Mouse (Mus musculus) limb, embryonic 10.5 days (tissue): ENCODE results near the gene Mterf2. TPM values are rescaled to one million over a fixed set of nuclear protein-coding genes. Genes with fewer than 3 reads are reported as not detected.

ENCODE experiments used
- DNase-seq: peaks from one replicate; pipeline ENCODE4 v3.0.0-alpha.2; 2017; ENCODE audit warnings: low spot score
- H3K27ac ChIP-seq: fragments of 300-500 bp; sonication (generic); 2 replicates; pipeline ENCODE4 v1.5.1; 2016; ENCODE audit warnings: mild to moderate bottlenecking
- H3K27me3 ChIP-seq: fragments of 300-500 bp; sonication (generic); 2 replicates; pipeline ENCODE4 v1.6.1; 2016; ENCODE audit warnings: low read depth, mild to moderate bottlenecking; ENCODE audit not compliant: poor library complexity, severe bottlenecking
- H3K36me3 ChIP-seq: fragments of 300-500 bp; sonication (generic); 2 replicates; pipeline ENCODE4 v1.6.1; 2016; ENCODE audit warnings: mild to moderate bottlenecking, moderate library complexity
- H3K4me1 ChIP-seq: fragments of 300-500 bp; sonication (generic); 2 replicates; pipeline ENCODE4 v1.6.1; 2016
- H3K4me3 ChIP-seq: fragments of 300-500 bp; sonication (generic); 2 replicates; pipeline ENCODE4 v1.5.1; 2016; ENCODE audit warnings: mild to moderate bottlenecking, moderate library complexity
- H3K9me3 ChIP-seq: fragments of 300-500 bp; sonication (generic); replicated peaks from 2 replicates; pipeline ENCODE4 v1.6.1; 2016; ENCODE audit warnings: mild to moderate bottlenecking
- WGBS: fragments of 180-500 bp; shearing (Covaris S2); methylation state at CpG from one replicate; pipeline ENCODE4 v1.1.7; 2016; 5-methylcytosine and 5-hydroxymethylcytosine counted together
- polyA plus RNA-seq: library from polyadenylated mRNA; unstranded; fragments of >200 nt; fragmentation: Nextera tagmentation; extraction: Ambion mirVana; gene quantifications from 2 replicates; pipeline ENCODE4 v1.2.1, GENCODE M21; 2016

Gene Mterf2
- 22.5 and 25.1 TPM in 2 replicates for polyA plus RNA-seq

DNA sequence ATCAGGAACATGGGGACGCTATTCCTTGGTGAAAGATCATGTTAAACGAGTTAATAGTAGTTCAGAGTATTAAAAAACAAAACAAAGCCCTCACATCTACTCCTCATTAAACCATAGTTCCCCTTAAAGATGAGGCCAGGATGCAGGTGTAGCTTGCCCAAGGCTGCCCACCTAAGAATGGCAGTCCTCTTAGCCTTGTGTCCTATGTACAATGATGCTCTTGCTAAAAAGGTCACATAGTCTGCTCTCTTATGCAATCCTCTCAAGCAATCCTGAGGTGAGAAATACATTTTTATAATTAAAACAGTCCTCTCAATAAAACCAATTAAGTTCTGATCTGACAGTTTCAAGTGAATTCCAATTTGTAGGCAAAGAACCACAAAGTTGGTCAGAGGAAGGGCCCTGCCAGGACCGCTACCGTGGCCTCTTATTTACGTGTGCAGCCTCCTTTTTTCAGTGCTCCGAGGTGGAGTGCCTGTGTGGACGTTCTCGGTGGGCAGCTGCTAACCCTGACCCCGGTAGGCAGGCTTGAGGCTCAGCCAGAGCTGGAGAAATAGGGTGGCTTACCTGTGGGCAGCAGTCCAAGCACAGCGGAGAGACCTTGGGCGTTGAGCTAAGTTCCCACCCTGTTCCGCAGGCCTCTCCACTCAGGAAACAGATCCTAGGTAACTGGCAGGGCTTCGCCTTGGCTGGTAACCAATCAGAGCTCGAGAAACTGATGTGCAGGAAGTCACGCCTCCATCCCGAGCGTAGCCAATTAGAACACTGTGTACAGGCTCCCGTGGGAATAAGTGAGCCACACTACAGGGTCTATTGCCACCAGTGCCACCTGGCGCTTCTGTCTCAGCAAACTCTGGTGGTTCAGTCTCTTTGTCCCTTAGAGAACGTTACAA lies at the start of gene Mterf2:
TSS of gene Mterf2 (minus strand) at position 633 of the 893 bp plus-strand sequence.
- Histone ChIP-seq H3K36me3 (peaks cover 31% of the 10 kb centered on the region), H3K4me1 (peaks cover 14% of the 10 kb centered on the region), H3K27me3 (no peaks in the 10 kb centered on the region), H3K4me3 (peak within 1 kb of the TSS; percentile 66), H3K27ac (peak within 1 kb of the TSS; percentile 82), H3K9me3 (no peaks in the 10 kb centered on the region)
- 8% methylated on average over 20 of the region's 20 CpGs for WGBS
- peak; percentile 87 for DNase-seq

DNA sequence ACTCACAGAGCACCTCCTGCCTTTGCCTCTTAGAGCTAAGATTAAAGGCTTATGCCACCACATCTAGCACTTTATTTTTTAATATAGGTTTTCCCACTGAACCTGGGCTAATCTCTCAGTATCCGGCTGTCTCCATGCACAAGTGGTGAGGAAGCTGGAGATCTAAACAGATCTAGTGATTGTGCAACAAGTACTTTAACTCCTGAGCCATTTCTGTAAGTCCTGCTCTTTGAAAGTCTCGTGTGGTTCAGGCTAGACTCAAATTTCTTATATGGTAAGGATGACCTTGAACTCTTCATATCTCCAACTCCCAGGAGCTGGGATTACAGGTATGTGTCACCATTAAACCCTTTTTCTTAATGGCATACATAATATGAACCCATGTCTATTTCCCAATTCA lies 48.8 kb upstream of the Mterf2 start:
- H3K4me3 ChIP-seq, result no peak overlapping the region
- peaks cover 4% of the 10 kb centered on the region; the same call in 1 of the 2 replicates for H3K4me1 ChIP-seq
- H3K27me3 ChIP-seq, result no peaks in the 10 kb centered on the region
- no peak for DNase-seq
- H3K27ac ChIP-seq, result no peak overlapping the region
- 86% methylated on average over 2 of the region's 2 CpGs for WGBS
- H3K9me3 ChIP-seq, result no peaks in the 10 kb centered on the region
- H3K36me3 ChIP-seq, result no peaks in the 10 kb centered on the region

DNA sequence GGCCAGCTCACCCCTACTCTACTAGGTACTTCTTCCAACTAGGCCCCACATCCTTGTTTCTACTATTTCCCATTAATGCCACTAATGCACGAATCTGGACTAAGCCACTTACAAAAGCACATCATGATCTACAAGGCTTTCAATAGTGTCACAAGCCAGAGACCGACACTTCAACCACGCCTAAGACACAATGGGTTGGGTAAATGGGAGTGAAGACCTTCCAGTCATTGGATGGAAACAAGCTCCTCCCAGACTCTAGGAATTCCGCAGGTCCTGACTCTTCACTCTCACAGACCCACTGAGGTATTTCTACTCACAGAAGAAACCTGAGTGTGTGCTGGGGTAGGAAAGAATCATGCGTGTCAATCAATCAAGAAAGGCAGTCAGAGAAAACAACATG lies 37.5 kb upstream of the Mterf2 start:
- H3K27me3 ChIP-seq, result no peaks in the 10 kb centered on the region
- 91% methylated on average over 5 of the region's 5 CpGs for WGBS
- H3K9me3 ChIP-seq, result no peaks in the 10 kb centered on the region
- no peak overlapping the region for H3K4me3 ChIP-seq
- DNase-seq, result no peak
- H3K4me1 ChIP-seq, result no peaks in the 10 kb centered on the region
- H3K27ac ChIP-seq, result no peak overlapping the region
- no peaks in the 10 kb centered on the region for H3K36me3 ChIP-seq

GRCm38 (mm10) chr10:85164791-85165190 lies 37.0 kb upstream of the Mterf2 start:
- H3K9me3 ChIP-seq, result no peaks in the 10 kb centered on the region
- H3K27me3 ChIP-seq, result no peaks in the 10 kb centered on the region
- no peak for DNase-seq
- H3K4me1 ChIP-seq, result no peaks in the 10 kb centered on the region
- no peak overlapping the region for H3K27ac ChIP-seq
- no peaks in the 10 kb centered on the region for H3K36me3 ChIP-seq
- H3K4me3 ChIP-seq, result no peak overlapping the region
- WGBS, result 93% methylated on average over 13 of the region's 13 CpGs

- Histone ChIP-seq H3K27ac (no peak overlapping the region), H3K9me3 (no peaks in the 10 kb centered on the region), H3K27me3 (no peaks in the 10 kb centered on the region), H3K36me3 (no peaks in the 10 kb centered on the region), H3K4me3 (no peak overlapping the region), H3K4me1 (no peaks in the 10 kb centered on the region)
- WGBS, result 91% methylated on average over 5 of the region's 5 CpGs
- no peak for DNase-seq
Measured at GRCm38 (mm10) chr10:85161745-85162351, 34.0 kb upstream of the Mterf2 start.

DNA sequence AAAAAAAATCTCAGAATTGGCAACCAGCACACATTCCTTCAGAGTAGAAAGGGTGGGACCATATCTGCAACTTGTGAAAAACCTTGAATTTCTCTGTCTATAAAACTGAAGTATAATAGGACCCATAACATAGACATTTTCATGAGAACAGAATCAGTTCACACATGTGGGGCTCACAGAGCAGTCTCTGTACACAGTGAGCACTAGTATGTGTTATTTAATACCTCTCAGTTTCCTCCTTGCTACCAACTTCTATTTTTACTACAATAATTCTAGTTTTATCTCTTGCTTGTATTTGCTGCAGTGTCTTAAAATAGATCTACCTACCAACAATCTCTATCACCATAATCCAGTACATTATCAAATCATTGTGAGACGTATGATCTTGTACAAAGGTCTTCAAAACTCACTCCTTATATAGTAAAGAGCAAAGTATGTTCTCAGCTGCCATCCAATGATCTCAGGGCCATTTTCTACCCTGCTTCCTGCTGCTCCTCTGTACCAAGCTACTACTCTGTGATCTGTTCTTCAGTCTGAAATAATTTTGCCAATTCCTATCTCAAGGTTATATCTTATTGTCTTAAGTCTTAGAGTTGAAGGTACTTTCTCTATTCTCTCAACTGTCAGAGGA lies 32.3 kb upstream of the Mterf2 start:
- Histone ChIP-seq H3K27ac (no peak overlapping the region), H3K9me3 (no peaks in the 10 kb centered on the region), H3K27me3 (no peaks in the 10 kb centered on the region), H3K36me3 (no peaks in the 10 kb centered on the region), H3K4me3 (no peak overlapping the region), H3K4me1 (no peaks in the 10 kb centered on the region)
- WGBS, result 83% methylated on average over 1 of the region's 1 CpGs
- no peak for DNase-seq

- 89% methylated on average over 7 of the region's 7 CpGs for WGBS
- H3K27me3 ChIP-seq, result no peaks in the 10 kb centered on the region
Measured at GRCm38 (mm10) chr10:85157451-85157850, 29.6 kb upstream of the Mterf2 start.

GRCm38 (mm10) chr10:85154195-85154594 lies 26.4 kb upstream of the Mterf2 start:
- Histone ChIP-seq H3K27ac (no peak overlapping the region), H3K36me3 (peaks cover 8% of the 10 kb centered on the region), H3K4me3 (no peak overlapping the region), H3K27me3 (no peaks in the 10 kb centered on the region), H3K4me1 (no peaks in the 10 kb centered on the region), H3K9me3 (no peaks in the 10 kb centered on the region)
- WGBS, result 17% methylated on average over 2 of the region's 2 CpGs
- DNase-seq, result peak; percentile 59

More at GRCm38 (mm10) chr10:85157451-85157850, 29.6 kb upstream of the Mterf2 start:
- H3K36me3 ChIP-seq, result no peaks in the 10 kb centered on the region
- H3K4me1 ChIP-seq, result no peaks in the 10 kb centered on the region
- no peak overlapping the region for H3K4me3 ChIP-seq
- H3K9me3 ChIP-seq, result no peaks in the 10 kb centered on the region
- no peak overlapping the region for H3K27ac ChIP-seq
- DNase-seq, result no peak

DNA sequence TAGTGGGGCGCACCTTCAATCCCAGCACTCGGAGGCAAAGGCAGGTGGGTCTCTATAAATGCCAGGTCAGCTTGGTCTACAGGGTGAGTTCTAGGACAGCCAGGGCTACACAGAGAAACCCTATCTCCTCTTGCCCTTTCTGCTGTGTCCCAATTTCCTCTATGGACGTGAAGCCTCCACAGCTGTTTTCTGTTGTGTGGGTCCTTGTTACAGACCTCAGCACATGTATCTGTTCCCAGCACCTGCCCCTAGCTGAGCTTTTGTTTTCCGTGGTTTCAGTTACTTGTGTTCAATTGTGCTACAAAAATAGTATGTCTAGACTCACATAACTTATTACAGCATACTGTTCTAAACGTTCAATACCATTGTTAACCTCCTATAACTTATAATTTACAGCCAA lies 21.4 kb upstream of the Mterf2 start:
- Histone ChIP-seq H3K36me3 (peaks cover 39% of the 10 kb centered on the region), H3K4me3 (no peak overlapping the region), H3K27me3 (no peaks in the 10 kb centered on the region), H3K9me3 (no peaks in the 10 kb centered on the region), H3K4me1 (no peaks in the 10 kb centered on the region), H3K27ac (no peak overlapping the region)
- no peak for DNase-seq
- 89% methylated on average over 5 of the region's 5 CpGs for WGBS

- WGBS, result 89% methylated on average over 14 of the region's 14 CpGs
- DNase-seq, result no peak
- no peaks in the 10 kb centered on the region for H3K9me3 ChIP-seq
- H3K4me3 ChIP-seq, result no peak overlapping the region
- H3K4me1 ChIP-seq, result peaks cover 8% of the 10 kb centered on the region
- H3K27ac ChIP-seq, result no peak overlapping the region
- no peaks in the 10 kb centered on the region for H3K27me3 ChIP-seq
- H3K36me3 ChIP-seq, result peaks cover 60% of the 10 kb centered on the region
Measured at GRCm38 (mm10) chr10:85146282-85146681, 18.5 kb upstream of the Mterf2 start.

DNA sequence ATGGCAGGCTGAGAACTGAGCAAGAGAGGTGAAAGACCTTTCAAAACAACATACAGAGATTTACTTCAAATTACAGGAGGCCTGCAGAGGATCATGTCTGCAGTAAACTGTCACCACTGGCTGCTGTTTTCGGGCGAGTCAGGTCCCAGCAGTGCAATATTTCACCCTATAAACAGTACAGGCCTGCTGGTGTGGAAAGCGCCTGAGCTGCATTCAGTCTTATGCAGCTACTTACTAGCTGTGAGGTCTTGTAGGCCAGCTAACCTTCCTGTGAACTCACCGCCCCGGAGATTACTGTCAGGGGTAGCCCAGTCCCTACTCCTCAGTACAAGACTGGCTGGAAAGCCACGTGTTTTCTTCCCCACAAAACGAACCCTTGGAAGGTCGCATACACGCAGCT lies 13.6 kb upstream of the Mterf2 start:
- Histone ChIP-seq H3K9me3 (no peaks in the 10 kb centered on the region), H3K4me3 (no peak overlapping the region), H3K27me3 (no peaks in the 10 kb centered on the region), H3K4me1 (peaks cover 14% of the 10 kb centered on the region), H3K27ac (no peak overlapping the region), H3K36me3 (peaks cover 48% of the 10 kb centered on the region)
- 41% methylated on average over 9 of the region's 9 CpGs for WGBS
- DNase-seq, result peak; percentile 45

DNA sequence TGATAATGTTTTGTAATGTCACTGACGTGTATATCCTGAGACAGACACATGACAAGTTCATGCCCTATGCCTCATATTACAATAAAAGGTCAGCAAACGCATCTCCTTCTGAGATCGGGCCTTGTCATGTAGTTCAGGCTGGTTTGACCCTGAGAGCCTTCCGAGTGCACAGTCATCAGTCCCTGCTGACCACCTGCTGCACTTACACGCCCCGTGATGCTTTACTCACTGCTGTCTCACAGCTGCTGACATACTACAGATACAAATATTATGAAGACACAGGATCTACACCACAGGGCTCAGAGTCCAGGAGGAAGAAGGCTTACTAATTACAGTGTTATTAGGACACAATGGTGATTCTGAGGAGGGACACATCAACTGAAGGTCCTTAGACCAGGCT lies 8.7 kb upstream of the Mterf2 start:
- no peak overlapping the region for H3K4me3 ChIP-seq
- H3K36me3 ChIP-seq, result peaks cover 35% of the 10 kb centered on the region
- WGBS, result 94% methylated on average over 6 of the region's 6 CpGs
- no peaks in the 10 kb centered on the region for H3K27me3 ChIP-seq
- no peak for DNase-seq
- no peaks in the 10 kb centered on the region for H3K9me3 ChIP-seq
- H3K4me1 ChIP-seq, result peaks cover 10% of the 10 kb centered on the region
- H3K27ac ChIP-seq, result no peak overlapping the region

- Histone ChIP-seq H3K27ac (peak overlapping the region; percentile 59; the same call in 1 of the 2 replicates), H3K4me1 (peaks cover 14% of the 10 kb centered on the region), H3K9me3 (no peaks in the 10 kb centered on the region), H3K36me3 (peaks cover 33% of the 10 kb centered on the region), H3K4me3 (peak overlapping the region; percentile 66), H3K27me3 (no peaks in the 10 kb centered on the region)
- DNase-seq, result peak; percentile 44
- 17% methylated on average over 7 of the region's 7 CpGs for WGBS
Measured at GRCm38 (mm10) chr10:85128453-85128852, 626 bp upstream of the Mterf2 start.
